ENCODE assay signal across 20 mouse cellular contexts in the genomic region with DNA sequence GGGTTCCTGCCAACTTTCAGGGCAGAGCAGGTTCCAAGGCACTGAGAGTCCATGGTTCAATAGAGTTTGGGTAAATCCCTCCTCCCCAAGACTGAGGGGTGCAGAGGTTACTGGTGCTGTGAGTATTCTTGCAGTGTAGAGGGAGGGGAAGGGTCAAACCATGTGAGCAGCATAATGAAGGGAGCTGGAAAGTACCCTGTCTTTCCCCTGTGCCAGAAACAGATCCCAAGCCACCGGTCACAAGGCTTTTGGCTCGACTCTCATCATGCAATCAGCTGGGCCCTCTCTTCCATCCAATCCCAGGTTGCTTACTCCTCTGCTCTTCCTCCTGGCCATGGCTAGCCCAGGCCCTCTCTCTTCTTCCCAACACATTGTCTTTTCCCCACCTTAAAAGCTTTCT.
DNase-seq lines count a peak whose midpoint lies in the region; ATAC-seq and TF ChIP-seq lines count a peak whose summit lies in the region.
"Had no signal": no experiment of that assay in that cellular context is flagged by ENCODE, and none has a peak within 500 bp of the region (broad histone marks: within the 10 kb centered on the region; RNA-seq: fewer than 3 reads in every experiment).

No protein-coding gene starts in this region.

- in situ Hi-C loops in CH12.LX (cut with MboI; ENCODE audit: low pct_ligation_motif_present, low pct_unique_long_range_greater_than_20kb, low sequenced_read_pairs), result no loop called here

- no peaks in the 10 kb centered on the region for H3K36me3 ChIP-seq in CH12.LX (replicated peaks in 1 of 2; ENCODE audit: control insufficient read depth in 1 of 2, insufficient read depth in 1 of 2, low read length in 1 of 2)
- no peaks in the 10 kb centered on the region for H3K36me3 ChIP-seq in stomach, postnatal 0 days (ENCODE audit: control insufficient read depth, insufficient read depth, low read length)
- H3K36me3 ChIP-seq: G1E had no signal

- no peaks in the 10 kb centered on the region for H3K79me2 ChIP-seq in CH12.LX (replicated peaks; ENCODE audit: control insufficient read depth, extremely low read depth, insufficient read depth, poor library complexity, severe bottlenecking)

- WGBS in stomach, postnatal 0 days, result 71% methylated on average over 2 of the region's 2 CpGs

- peaks cover 24% of the 10 kb centered on the region for H3K9me3 ChIP-seq in CH12.LX (replicated peaks; ENCODE audit: low read length)
- H3K9me3 ChIP-seq in stomach, postnatal 0 days (ENCODE audit: control insufficient read depth, low read length), result no peaks in the 10 kb centered on the region

- peaks cover 15% of the 10 kb centered on the region for H3K27me3 ChIP-seq in CH12.LX (replicated peaks)
- no peaks in the 10 kb centered on the region for H3K27me3 ChIP-seq in stomach, postnatal 0 days (ENCODE audit: control insufficient read depth, insufficient read depth, low read length)

- TF ChIP-seq EP300 in CH12.LX (IDR thresholded peaks at IDR 0.05; ENCODE audit: low read length), result peak; percentile 69
- no peak for TF ChIP-seq EP300 in stomach, postnatal 0 days (optimal IDR thresholded peaks at IDR 0.05)

- no peak overlapping the region; the same call in 1 of the 2 replicates for H3K27ac ChIP-seq in CH12.LX (ENCODE audit: insufficient read depth, low read depth)
- H3K27ac ChIP-seq in stomach, postnatal 0 days (replicated peaks), result no peak overlapping the region

- H3K4me3 ChIP-seq in CH12.LX (replicated peaks in 1 of 3; ENCODE audit: low read depth in 2 of 3, low read length in 2 of 3, poor library complexity in 1 of 3), result no peak overlapping the region
- H3K4me3 ChIP-seq in stomach, postnatal 0 days (ENCODE audit: low read depth, low read length), result no peak overlapping the region

- ATAC-seq in stomach, postnatal 0 days (ENCODE audit: low FRiP score, low TSS enrichment), result no peak
- ATAC-seq: activated CD4-positive, CD25-positive, alpha-beta regulatory T cell, adult 4 months; CD4-positive, CD25-positive, alpha-beta regulatory T cell, adult 4 months; Patski had no signal

- H3K9ac ChIP-seq in CH12.LX (ENCODE audit: insufficient read depth, low read depth), result no peak overlapping the region
- no peak overlapping the region for H3K9ac ChIP-seq in stomach, postnatal 0 days (ENCODE audit: low read length)

- TF ChIP-seq CTCF in CH12.LX (conservative IDR thresholded peaks at IDR 0.05 in 1 of 2, IDR thresholded peaks at IDR 0.05 in 1 of 2; ENCODE audit: low read depth in 2 of 2, low read length in 2 of 2), result no peak
- no peak for TF ChIP-seq CTCF in stomach, postnatal 0 days (IDR thresholded peaks at IDR 0.05; ENCODE audit: low read depth)

- no peak for TF ChIP-seq RAD21 in CH12.LX (IDR thresholded peaks at IDR 0.05; ENCODE audit: low read depth, low read length)

- no peak for TF ChIP-seq POLR2A in CH12.LX (IDR thresholded peaks at IDR 0.05; ENCODE audit: low read depth, low read length)

- dilution Hi-C loops in CH12.LX (cut with MboI; ENCODE audit: extremely low pct_ligation_motif_present, extremely low pct_unique_long_range_greater_than_20kb, low sequenced_read_pairs), result no loop called here

- peaks cover 3 to 35% of the 10 kb centered on the region in 2 experiments; a peak in 3 of 4 replicates for H3K4me1 ChIP-seq in CH12.LX (ENCODE audit: control insufficient read depth in 1 of 2, insufficient read depth in 2 of 2)
- no peaks in the 10 kb centered on the region for H3K4me1 ChIP-seq in stomach, postnatal 0 days (replicated peaks; ENCODE audit: control insufficient read depth, insufficient read depth)

- no peak overlapping the region; the same call in 1 of the 2 replicates for H3K4me2 ChIP-seq in CH12.LX (ENCODE audit: insufficient read depth, low read depth, poor library complexity, severe bottlenecking)
- no peak overlapping the region for H3K4me2 ChIP-seq in stomach, postnatal 0 days (replicated peaks; ENCODE audit: low read depth)

- DNase-seq in CH12.LX (ENCODE audit: extremely low read depth) (peak; percentile 62), adipocyte (ENCODE audit: low spot score) (peak; percentile 27)
- DNase-seq in stomach, postnatal 0 days (ENCODE audit: low spot score), result no peak
- DNase-seq in embryo, embryonic 11 days, result no peak
- DNase-seq: adrenal gland, adult 2 months; adrenal gland, adult 8-10 months; adrenal gland, postnatal 10 days; adrenal gland, postnatal 14 days; adrenal gland, postnatal 25 days; adrenal gland, postnatal 36 days; B cell, adult 2 months; cerebellum, adult 11 months; cerebellum, adult 11-12 months; cerebellum, adult 18-20 months; cerebellum, adult 2 months; cerebellum, adult 8-10 months had no signal

TF ChIP-seq in CH12.LX, 34 proteins besides CTCF, POLR2A, EP300 and RAD21:
- TF ChIP-seq TBP (conservative IDR thresholded peaks at IDR 0.05; ENCODE audit: low read depth, low read length) (no peak), MAX (IDR thresholded peaks at IDR 0.05; ENCODE audit: low read length) (0 out of 2 replicates have a peak, but pooled peaks have one; percentile 23), MYC (IDR thresholded peaks at IDR 0.05; ENCODE audit: low read depth, low read length) (0 out of 2 replicates have a peak, but pooled peaks have one; percentile 36), CHD1 (IDR thresholded peaks at IDR 0.05; ENCODE audit: low read depth, low read length) (no peak), ELF1 (IDR thresholded peaks at IDR 0.05; ENCODE audit: low read depth, low read length) (no peak), UBTF (IDR thresholded peaks at IDR 0.05; ENCODE audit: low read depth, low read length) (no peak), HCFC1 (IDR thresholded peaks at IDR 0.05; ENCODE audit: low read depth, low read length) (no peak), POLR2AphosphoS2 (IDR thresholded peaks at IDR 0.05; ENCODE audit: low read depth, low read length) (no peak), MAZ (IDR thresholded peaks at IDR 0.05; ENCODE audit: low read depth, low read length) (0 out of 2 replicates have a peak, but pooled peaks have one; percentile 41), E2F4 (IDR thresholded peaks at IDR 0.05; ENCODE audit: insufficient replicate concordance, low read depth, low read length) (no peak), JUND (conservative IDR thresholded peaks at IDR 0.05; ENCODE audit: low read depth, low read length) (no peak), USF1 (IDR thresholded peaks at IDR 0.05; ENCODE audit: low read depth, low read length) (0 out of 2 replicates have a peak, but pooled peaks have one; percentile 5), JUN (IDR thresholded peaks at IDR 0.05; ENCODE audit: insufficient read depth, low read depth, low read length) (no peak), ETS1 (conservative IDR thresholded peaks at IDR 0.05; ENCODE audit: low read depth, low read length) (peak; percentile 79), ZC3H11A (IDR thresholded peaks at IDR 0.05; ENCODE audit: low read depth, low read length) (no peak), IRF4 (IDR thresholded peaks at IDR 0.05; ENCODE audit: low read depth, low read length) (peak; percentile 74), USF2 (conservative IDR thresholded peaks at IDR 0.05; ENCODE audit: low read depth, low read length) (no peak), TCF12 (IDR thresholded peaks at IDR 0.05; ENCODE audit: low read depth, low read length) (peak; percentile 55; the same call in 1 of the 2 replicates), PAX5 (IDR thresholded peaks at IDR 0.05; ENCODE audit: low read length) (no peak), CHD2 (IDR thresholded peaks at IDR 0.05; ENCODE audit: low read length) (no peak), NELFE (IDR thresholded peaks at IDR 0.05; ENCODE audit: low read depth, low read length) (no peak), KAT2A (IDR thresholded peaks at IDR 0.05; ENCODE audit: insufficient replicate concordance, low read length) (no peak), RCOR1 (conservative IDR thresholded peaks at IDR 0.05; ENCODE audit: low read depth, low read length) (no peak), BHLHE40 (IDR thresholded peaks at IDR 0.05; ENCODE audit: low read depth, low read length) (peak; percentile 57), NRF1 (IDR thresholded peaks at IDR 0.05; ENCODE audit: low read depth, low read length) (no peak), MEF2A (IDR thresholded peaks at IDR 0.05; ENCODE audit: borderline replicate concordance, low read depth, low read length) (peak; percentile 67; the same call in 1 of the 2 replicates), GABPA (IDR thresholded peaks at IDR 0.05; ENCODE audit: insufficient replicate concordance, low read depth, low read length) (no peak), MAFK (IDR thresholded peaks at IDR 0.05; ENCODE audit: insufficient replicate concordance, low read length) (no peak), ZNF384 (IDR thresholded peaks at IDR 0.05; ENCODE audit: low read depth, low read length) (no peak), MXI1 (IDR thresholded peaks at IDR 0.05; ENCODE audit: low read depth, low read length) (no peak), SMC3 (IDR thresholded peaks at IDR 0.05; ENCODE audit: low read depth, low read length) (no peak; the same call in 1 of the 2 replicates), ZMIZ1 (IDR thresholded peaks at IDR 0.05; ENCODE audit: low read depth, low read length) (no peak), SIN3A (IDR thresholded peaks at IDR 0.05; ENCODE audit: low read length) (no peak), ZKSCAN1 (IDR thresholded peaks at IDR 0.05; ENCODE audit: borderline replicate concordance, low read depth, low read length) (no peak)

Comparison
In these comparisons a context has a peak if more than half of its experiments do, and no peak if none do; other contexts are left out.
1. DNase-seq: peak in CH12.LX (single experiment) and adipocyte (single experiment); none in stomach, postnatal 0 days (single experiment) and embryo, embryonic 11 days (single experiment).